Mouse (Mus musculus) kidney, postnatal 25 days (tissue): ENCODE results near the gene Ltbp2.

Experiments used
- DNase-seq, 2 experiments: peaks; one replicate each; pipeline ENCODE4 v3.0.0; 2021; ENCODE audit warnings: mixed read lengths in 2 of 2

Gene Ltbp2

GRCm38 (mm10) chr12:84876481-84877121 lies at the start of gene Ltbp2:
TSS of gene Ltbp2 (minus strand) at chr12:84876532.
- peak; percentile 85 to 86 for DNase-seq

GRCm38 (mm10) chr12:84924324-84924723 lies 48.0 kb upstream of the Ltbp2 start:
- DNase-seq: no peak

- DNase-seq: no peak
Observed at GRCm38 (mm10) chr12:84921881-84922419, 45.6 kb upstream of the Ltbp2 start.

GRCm38 (mm10) chr12:84918809-84919208 lies 42.5 kb upstream of the Ltbp2 start:
- no peak for DNase-seq

DNA sequence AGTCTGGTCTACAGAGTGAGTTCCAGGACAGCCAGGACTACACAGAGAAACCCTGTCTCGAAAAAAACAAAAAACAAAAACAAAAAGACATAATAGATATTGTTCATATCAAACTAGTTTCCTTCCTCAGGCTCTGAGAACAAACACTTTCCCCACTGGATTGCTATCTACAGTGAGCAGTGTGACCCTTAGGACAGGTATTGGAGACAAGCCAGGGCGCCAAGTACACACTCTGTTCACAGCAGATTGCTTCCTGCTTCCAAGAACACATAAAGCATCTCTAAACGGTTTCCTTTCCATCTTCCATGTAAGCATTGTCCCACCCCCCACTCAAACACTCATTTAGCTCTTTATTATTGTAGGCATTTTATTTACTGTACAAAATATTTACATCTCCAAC lies 41.5 kb upstream of the Ltbp2 start:
- no peak for DNase-seq

DNA sequence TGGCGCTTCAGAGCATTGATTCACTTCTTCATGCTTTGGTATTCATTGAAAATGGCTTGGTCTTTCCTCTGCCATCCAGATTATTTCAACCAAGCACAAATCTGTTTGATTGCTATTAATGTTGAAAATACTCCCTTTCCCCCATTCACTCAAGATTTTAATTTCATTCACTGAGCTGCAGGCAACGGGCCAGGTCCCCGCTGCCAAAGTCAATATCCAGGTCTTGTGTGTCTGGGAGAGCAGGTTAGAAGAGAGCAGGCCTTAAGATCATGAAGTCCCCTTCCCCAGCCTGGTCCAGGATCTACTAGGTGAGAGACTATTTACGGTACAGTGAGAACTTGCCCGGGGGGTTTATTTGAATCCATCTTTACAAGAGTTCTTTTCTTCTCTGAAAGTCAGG lies 38.6 kb upstream of the Ltbp2 start:
- no peak for DNase-seq

GRCm38 (mm10) chr12:84912652-84913104 lies 36.3 kb upstream of the Ltbp2 start:
- no peak for DNase-seq

GRCm38 (mm10) chr12:84911640-84912039 lies 35.3 kb upstream of the Ltbp2 start:
- DNase-seq: no peak

DNA sequence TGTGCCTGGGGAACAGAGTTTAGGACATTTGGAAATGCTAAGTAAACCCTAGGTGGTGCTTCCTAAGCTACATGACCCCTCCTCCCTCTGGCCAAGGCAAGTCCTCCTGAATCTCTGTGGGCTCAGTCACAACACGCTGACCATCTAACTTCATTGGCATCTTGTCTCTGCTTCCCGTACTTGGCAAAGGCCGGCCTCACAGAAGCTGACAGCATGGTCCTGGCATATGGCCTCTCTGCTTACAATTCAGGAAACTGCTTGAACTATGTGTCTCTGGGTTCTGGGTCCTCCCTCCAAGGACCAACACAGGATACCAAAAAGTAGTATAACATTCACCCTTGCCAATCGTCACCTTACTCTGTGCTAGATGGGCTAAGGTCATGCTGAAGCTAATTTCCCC lies 33.7 kb upstream of the Ltbp2 start:
- no peak for DNase-seq

DNA sequence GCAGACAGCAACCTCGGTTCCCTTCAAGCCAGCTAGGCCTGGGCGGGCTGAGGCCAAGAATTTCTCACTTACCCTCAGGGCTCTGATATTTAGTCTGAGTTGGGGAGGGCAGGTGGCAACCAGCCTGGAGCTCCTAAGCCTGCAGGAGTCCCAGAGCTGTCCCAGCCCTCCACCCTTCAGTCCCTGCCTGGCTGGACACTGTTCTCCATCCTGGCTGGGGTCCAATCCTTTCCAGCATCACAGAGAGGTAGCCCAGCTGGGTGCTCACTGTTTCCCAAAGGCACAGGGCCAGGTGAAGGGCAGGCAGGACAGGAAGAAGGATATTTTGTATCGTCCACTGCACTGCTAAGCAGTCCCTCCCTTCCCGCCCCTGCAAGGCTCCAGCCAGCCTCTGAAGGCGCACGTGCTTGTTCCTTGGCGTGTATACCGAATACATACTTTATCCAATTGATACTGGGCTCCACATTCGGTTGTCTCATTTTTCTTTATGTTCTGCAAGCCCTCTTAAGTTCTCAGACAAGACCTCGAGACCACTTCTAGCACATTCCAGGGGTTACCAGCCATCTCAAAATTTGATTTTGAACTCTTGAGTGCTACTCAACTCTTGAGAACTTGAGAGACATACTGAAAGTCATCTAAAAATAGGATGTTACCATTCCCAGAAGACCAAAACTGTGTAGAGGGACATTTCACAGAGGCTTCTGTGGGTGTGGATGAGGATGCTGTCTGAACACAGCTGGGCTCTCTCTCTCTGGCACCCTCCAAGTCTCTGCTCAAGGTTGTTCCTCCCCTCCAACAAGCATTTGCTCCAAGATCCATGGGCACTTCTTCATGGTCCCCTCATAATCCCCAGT lies 31.5 kb upstream of the Ltbp2 start:
- no peak for DNase-seq

DNA sequence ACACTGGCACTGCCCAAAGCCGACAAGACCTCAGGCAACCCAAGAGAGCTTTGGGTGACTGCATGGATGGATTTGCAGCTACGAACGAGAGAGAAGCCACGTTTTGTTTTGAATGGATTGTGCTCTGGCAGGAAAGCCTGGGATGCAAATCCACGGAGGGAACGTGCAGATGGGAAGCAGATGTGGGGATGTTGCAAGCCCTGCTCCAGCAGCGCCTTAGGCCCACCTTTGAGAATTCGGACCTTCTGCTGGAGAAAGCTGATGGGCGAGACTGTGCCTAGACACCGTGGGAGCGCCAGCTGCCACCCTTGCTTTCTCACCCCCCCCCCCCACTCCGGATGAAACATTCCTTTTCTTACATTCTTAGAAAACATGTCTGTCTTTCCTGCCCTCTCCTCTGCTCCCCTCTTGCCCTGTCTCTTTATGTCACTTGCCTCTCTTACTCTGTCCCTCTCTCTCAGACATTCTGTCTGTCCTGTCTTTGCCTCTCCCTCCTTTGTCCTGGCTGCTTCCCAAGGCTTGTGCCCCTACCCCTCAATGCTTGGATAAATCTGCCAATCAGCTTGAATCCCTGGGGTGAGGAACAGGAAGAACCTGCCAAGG lies 30.8 kb upstream of the Ltbp2 start:
- no peak for DNase-seq

- no peak for DNase-seq
Observed at GRCm38 (mm10) chr12:84904399-84904798, 28.1 kb upstream of the Ltbp2 start.

- no peak for DNase-seq
Observed at GRCm38 (mm10) chr12:84900317-84900716, 24.0 kb upstream of the Ltbp2 start.

DNA sequence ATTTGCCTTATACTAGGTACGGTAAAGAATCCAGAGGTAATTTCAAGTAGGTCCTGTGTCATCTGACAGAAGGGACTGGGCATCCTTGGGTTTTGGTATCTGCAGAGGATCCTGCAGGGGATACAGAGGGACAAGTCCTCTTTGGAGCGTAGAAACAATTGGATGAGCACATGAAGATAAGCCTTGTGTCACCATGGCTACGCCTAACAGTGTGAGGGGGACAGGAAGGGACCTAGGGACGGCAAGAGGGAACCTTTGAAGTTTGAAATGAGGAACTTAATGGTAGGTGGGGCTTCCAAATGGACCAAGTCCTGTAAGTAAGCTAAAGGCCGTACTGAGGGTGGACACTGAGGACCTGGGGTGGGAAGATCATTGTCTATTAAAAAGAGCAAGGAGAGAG lies 21.0 kb upstream of the Ltbp2 start:
- no peak for DNase-seq

GRCm38 (mm10) chr12:84896235-84896634 lies 19.9 kb upstream of the Ltbp2 start:
- no peak for DNase-seq

- no peak for DNase-seq
Observed at GRCm38 (mm10) chr12:84893648-84894628, 17.6 kb upstream of the Ltbp2 start.

DNA sequence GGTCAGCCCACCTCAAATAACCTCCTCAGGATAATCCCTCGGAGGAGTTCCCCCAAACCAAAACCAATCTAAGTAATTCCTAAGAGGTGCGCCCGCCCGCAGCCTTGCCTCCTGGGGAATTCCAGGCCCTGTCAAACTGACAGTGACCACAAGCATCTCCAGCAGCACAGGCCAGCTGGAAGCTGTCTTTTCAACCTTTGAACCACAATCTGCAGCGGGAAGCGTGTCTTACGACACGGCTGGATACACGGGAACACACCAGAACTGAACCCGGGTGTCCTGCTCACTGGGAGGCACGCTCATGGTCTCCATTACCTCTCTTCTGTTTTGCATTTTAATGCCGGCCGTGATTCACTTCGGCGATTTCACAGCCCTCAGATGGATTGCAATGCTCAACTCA lies 14.0 kb upstream of the Ltbp2 start:
- peak; percentile 22 to 66 for DNase-seq

DNA sequence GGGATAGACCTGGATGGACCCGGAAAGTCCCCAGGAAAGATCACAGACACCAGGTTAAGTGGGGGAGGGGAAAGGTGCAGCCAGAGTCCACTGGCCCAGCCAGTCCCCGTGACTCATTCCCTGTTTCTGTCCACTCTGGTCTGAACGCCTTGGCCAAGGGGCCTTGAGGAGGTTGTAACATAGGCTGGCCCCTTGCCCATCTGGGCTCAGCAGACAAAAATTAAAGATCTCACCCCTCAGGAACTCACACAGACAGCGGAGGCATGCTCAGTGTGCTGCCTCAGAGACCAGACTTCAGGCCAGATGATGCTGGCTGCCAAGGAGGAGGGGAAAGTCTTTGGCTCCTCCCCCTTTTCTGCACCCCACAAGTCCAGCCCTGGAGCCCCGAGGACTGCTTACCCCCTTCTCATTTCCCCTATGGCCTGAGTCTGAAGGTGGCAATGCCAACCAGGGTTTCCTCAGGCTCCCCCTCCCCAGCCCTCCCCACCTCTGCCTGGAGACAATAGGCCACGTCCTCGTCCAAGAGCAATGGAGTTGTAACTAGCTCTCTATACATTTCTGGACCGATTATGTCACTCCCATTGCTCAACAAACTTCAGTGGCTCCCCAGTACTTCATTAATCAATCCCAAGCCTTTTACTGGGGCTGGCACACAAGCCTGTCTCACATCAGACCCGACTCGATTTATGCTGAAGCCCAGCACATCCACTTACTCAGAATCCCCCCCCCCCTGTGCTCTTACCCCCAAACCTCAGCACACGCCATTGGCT lies 9.0 kb upstream of the Ltbp2 start:
- no peak for DNase-seq

DNA sequence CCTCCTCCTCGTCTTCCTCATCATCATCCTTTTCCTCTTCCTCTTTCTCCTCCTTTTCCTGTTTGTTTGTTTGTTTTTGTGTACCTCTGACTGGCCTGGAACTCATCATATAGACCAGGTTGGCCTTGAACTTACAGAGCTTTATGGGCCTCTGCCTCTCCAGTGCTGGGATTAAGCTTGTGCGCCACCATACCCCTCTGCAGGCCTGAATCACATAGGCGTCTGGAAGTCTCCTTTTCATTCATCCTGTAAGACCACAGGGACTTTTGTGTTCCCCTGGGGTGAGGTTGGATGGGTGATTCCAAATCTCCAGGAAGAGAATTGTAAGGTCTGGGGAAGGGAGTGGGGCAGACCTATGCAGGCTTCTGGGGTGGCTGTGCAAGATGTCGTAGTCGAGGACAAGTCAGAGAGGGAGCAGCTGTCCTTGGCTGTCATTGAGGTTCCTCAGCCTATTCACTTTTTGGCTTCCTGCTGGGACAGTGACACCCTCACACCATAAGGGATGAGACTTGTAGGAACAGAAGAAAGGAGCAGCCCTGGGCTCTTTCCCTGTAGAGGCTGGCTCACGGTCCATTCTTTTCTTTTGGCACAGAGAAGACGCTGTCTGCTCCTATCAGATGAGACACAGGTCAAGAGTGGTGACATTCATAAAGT lies 8.2 kb upstream of the Ltbp2 start:
- no peak for DNase-seq

DNA sequence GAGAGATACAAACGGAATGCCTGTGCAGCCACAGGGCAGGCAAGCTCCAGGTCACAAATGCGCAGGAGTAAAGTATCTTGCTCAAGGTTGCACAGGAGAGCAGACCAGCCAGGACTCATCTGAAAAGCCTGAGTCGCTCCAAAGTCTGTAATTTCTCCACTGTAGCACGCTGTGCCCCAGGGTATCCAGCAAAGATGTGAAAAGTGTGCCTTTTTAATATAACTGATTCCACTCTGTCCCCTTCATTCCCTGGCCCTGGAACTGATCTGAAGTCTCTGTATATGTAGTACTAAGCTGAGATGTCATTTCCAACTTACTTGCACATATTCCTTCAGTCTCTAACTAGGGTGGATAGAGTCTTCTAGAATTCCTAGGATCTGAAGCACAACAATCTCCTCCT lies 6.5 kb upstream of the Ltbp2 start:
- no peak for DNase-seq

GRCm38 (mm10) chr12:84880091-84880490 lies 3.8 kb upstream of the Ltbp2 start:
- no peak for DNase-seq
